Mouse (Mus musculus) myocyte (in vitro differentiated cells): ENCODE data around the gene Zdhhc7.

Experiments used
- CEBPB ChIP-seq: IDR thresholded peaks from 2 replicates; pipeline ENCODE4 v1.6.1; 2011; ENCODE audit warnings: mild to moderate bottlenecking, moderate library complexity; ENCODE audit not compliant: poor library complexity, insufficient read depth, severe bottlenecking
- E2F4 ChIP-seq: IDR thresholded peaks from one replicate; pipeline ENCODE4 v1.6.1; 2011; ENCODE audit warnings: mild to moderate bottlenecking, control low read depth, moderate library complexity; ENCODE audit not compliant: insufficient read depth
- MAX ChIP-seq: IDR thresholded peaks from one replicate; pipeline ENCODE4 v1.6.1; 2011; ENCODE audit warnings: low read depth, mild to moderate bottlenecking, control low read depth
- MYOD1 ChIP-seq, 3 experiments: IDR thresholded peaks; one replicate each; pipeline ENCODE4 v1.6.1; 2011; ENCODE audit warnings: control low read depth in 2 of 3, low read depth in 2 of 3, mild to moderate bottlenecking in 2 of 3, moderate library complexity in 1 of 3; ENCODE audit not compliant: insufficient read length in 2 of 3, control insufficient read depth in 1 of 3
- MYOG ChIP-seq, 3 experiments: IDR thresholded peaks; one replicate each; pipeline ENCODE4 v1.6.1; 2011; ENCODE audit warnings: control low read depth in 2 of 3, low read depth in 2 of 3, mild to moderate bottlenecking in 2 of 3; ENCODE audit not compliant: insufficient read length in 2 of 3, control insufficient read depth in 1 of 3, insufficient read depth in 1 of 3
- POLR2A ChIP-seq: IDR thresholded peaks from one replicate; pipeline ENCODE4 v1.6.1; 2011; ENCODE audit warnings: low read depth, mild to moderate bottlenecking, control low read depth, moderate library complexity; ENCODE audit not compliant: insufficient read length
- POLR2AphosphoS2 ChIP-seq: IDR thresholded peaks from one replicate; pipeline ENCODE4 v1.6.1; 2011; ENCODE audit warnings: low read depth, control low read depth; ENCODE audit not compliant: insufficient read length
- REST ChIP-seq: IDR thresholded peaks from one replicate; pipeline ENCODE4 v1.6.1; 2011; ENCODE audit warnings: mild to moderate bottlenecking, control low read depth, moderate library complexity; ENCODE audit not compliant: insufficient read depth, insufficient read length
- TCF12 ChIP-seq: IDR thresholded peaks from one replicate; pipeline ENCODE4 v1.6.1; 2011; ENCODE audit warnings: mild to moderate bottlenecking, control low read depth; ENCODE audit not compliant: poor library complexity, insufficient read depth, severe bottlenecking
- USF1 ChIP-seq: IDR thresholded peaks from one replicate; pipeline ENCODE4 v1.6.1; 2011; ENCODE audit warnings: low read depth, mild to moderate bottlenecking, control low read depth, moderate library complexity

- TF ChIP-seq POLR2A (no peak), TCF12 (no peak), E2F4 (no peak), USF1 (no peak), POLR2AphosphoS2 (no peak), MAX (no peak), REST (no peak), MYOD1 (IDR thresholded peaks at IDR 0.05; ENCODE audit: control insufficient read depth in 1 of 3, insufficient read length in 2 of 3, low read depth in 2 of 3) (no peak), CEBPB (no peak), MYOG (IDR thresholded peaks at IDR 0.05; ENCODE audit: control insufficient read depth in 1 of 3, insufficient read depth in 1 of 3, insufficient read length in 2 of 3, low read depth in 2 of 3) (no peak)
Observed at GRCm38 (mm10) chr8:120091032-120091431, 10.2 kb downstream of the Zdhhc7 start.
